18 mouse cellular contexts compared by ENCODE assay signal in genomic region chr11:5089147-5089546, GRCm38 (mm10). TPM values are rescaled to one million over a fixed set of nuclear protein-coding genes. Genes with fewer than 3 reads are reported as not detected.
"Had no signal": no experiment of that assay in that cellular context is flagged by ENCODE, and none has a peak within 500 bp of the region (broad histone marks: within the 10 kb centered on the region; RNA-seq: fewer than 3 reads in every experiment).

No protein-coding gene starts in this region.

- H3K4me1 ChIP-seq: neural tube, embryonic 12.5 days had no signal

- ATAC-seq: lung, postnatal 0 days; midbrain, embryonic 13.5 days; midbrain, embryonic 15.5 days had no signal

- H3K9ac ChIP-seq: lung, embryonic 15.5 days; midbrain, embryonic 13.5 days; midbrain, embryonic 15.5 days; neural tube, embryonic 12.5 days; stomach, embryonic 15.5 days had no signal

- H3K27me3 ChIP-seq: lung, embryonic 15.5 days; megakaryocyte, embryonic 14.5 days; midbrain, embryonic 13.5 days; midbrain, embryonic 15.5 days; neural tube, embryonic 12.5 days; stomach, embryonic 15.5 days had no signal

- H3K4me2 ChIP-seq: lung, embryonic 15.5 days; midbrain, embryonic 11.5 days; midbrain, embryonic 13.5 days; midbrain, embryonic 15.5 days; neural tube, embryonic 12.5 days; stomach, embryonic 15.5 days had no signal

- DNase-seq: lung, postnatal 14 days; lung, postnatal 36 days; right cerebral cortex, postnatal 14 days; thymus, adult 2 months; thymus, postnatal 25 days; thymus, postnatal 4 days had no signal

- H3K4me3 ChIP-seq: lung, embryonic 15.5 days; megakaryocyte, embryonic 14.5 days; midbrain, embryonic 13.5 days; midbrain, embryonic 15.5 days; neural tube, embryonic 12.5 days; stomach, embryonic 15.5 days had no signal

- H3K9me3 ChIP-seq: lung, embryonic 15.5 days; megakaryocyte, embryonic 14.5 days; midbrain, embryonic 13.5 days; midbrain, embryonic 15.5 days; neural tube, embryonic 12.5 days; stomach, embryonic 15.5 days had no signal

- H3K27ac ChIP-seq: lung, embryonic 15.5 days; macrophage; midbrain, embryonic 13.5 days; midbrain, embryonic 15.5 days; neural tube, embryonic 12.5 days; stomach, embryonic 15.5 days; stomach, postnatal 0 days had no signal

RNA-seq across cellular contexts. Expression of gene Rasl10a, which starts 31.2 kb away (rescaled TPM):
- total RNA-seq: megakaryocyte progenitor cell, adult 5-6 weeks; monocyte, adult 5-6 weeks had no signal
- polyA plus RNA-seq: macrophage had no signal
